Mouse (Mus musculus): ENCODE measurements around the gene Map3k14.

DNA sequence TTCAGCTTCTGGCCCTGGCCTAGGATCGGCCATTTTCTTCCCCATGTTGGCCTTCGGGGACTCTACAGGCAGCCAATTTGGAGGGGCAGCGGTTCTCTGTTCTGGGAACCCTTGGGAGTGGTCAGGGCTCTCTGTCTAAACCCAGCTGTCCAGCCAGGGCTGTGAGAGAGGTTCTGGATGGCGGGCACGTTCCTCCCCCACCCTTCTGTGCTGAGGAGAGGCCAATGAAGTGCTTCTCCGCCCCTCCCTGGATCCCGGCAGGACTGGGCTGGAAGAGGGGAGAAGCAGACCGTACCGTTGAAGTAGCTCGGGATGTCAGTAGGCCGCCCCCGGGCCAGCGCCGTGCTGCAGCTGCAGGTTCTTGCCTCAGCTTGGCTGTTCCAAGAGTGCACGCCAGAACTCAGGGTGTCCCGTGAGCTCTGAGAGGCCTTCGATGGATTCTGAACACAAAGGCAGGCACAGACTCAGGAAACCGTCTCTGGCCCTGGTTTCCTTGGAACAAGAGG is 43.3 kb downstream of the Map3k14 start:
- TF ChIP-seq POLR2A (IDR thresholded peaks at IDR 0.05; ENCODE audit: low read depth, low read length) (no peak), CTCF (IDR thresholded peaks at IDR 0.05; ENCODE audit: extremely low read depth, insufficient read length, insufficient replicate concordance, low read depth, low read length) (no peak)

All from small intestine, adult 2 months (tissue).